Mouse (Mus musculus) liver, embryonic 14.5 days (tissue): Measurements from ENCODE around the gene Dync2h1. TPM values are rescaled to one million over a fixed set of nuclear protein-coding genes. Genes with fewer than 3 reads are reported as not detected.
A peak's percentile ranks its signal among the peaks of the same experiment; 100 is the strongest.

Source experiments
- ATAC-seq: fragments of 200-750 bp; cut with Nextera tagmentation; 2 replicates; pipeline ENCODE4 v1.8.0; 2017; ENCODE audit warnings: moderate number of reproducible peaks, mild to moderate bottlenecking, moderate library complexity; ENCODE audit not compliant: insufficient read depth
- DNase-seq, 3 experiments: peaks; one replicate each; pipeline ENCODE4 v3.0.0-alpha.2; 2012 to 2013; ENCODE audit warnings: low read depth in 3 of 3, low spot score in 3 of 3
- H3K27ac ChIP-seq: fragments of 300-500 bp; sonication (generic); 2 replicates; pipeline ENCODE4 v1.5.1; 2014; ENCODE audit warnings: moderate library complexity, mild to moderate bottlenecking, control low read depth, inconsistent platforms
- H3K27me3 ChIP-seq: fragments of 300-500 bp; sonication (generic); 2 replicates; pipeline ENCODE4 v1.6.1; 2014; ENCODE audit warnings: mild to moderate bottlenecking, low read length, moderate library complexity; ENCODE audit not compliant: control insufficient read depth, insufficient read depth
- H3K36me3 ChIP-seq: fragments of 300-500 bp; sonication (generic); replicated peaks from 2 replicates; pipeline ENCODE4 v1.6.1; 2014; ENCODE audit warnings: low read depth; ENCODE audit not compliant: control insufficient read depth, insufficient read depth
- H3K4me1 ChIP-seq, 2 experiments: fragments of 200-500 bp in 1 of 2; fragments of 300-500 bp in 1 of 2; sonication (generic) in 1 of 2; replicated peaks; 2 replicates each; pipeline ENCODE4 v1.6.1; 2012 to 2014; ENCODE audit warnings: antibody characterized with exemption in 1 of 2, inconsistent platforms in 1 of 2, low read length in 1 of 2; ENCODE audit not compliant: control insufficient read depth in 2 of 2, insufficient read depth in 2 of 2
- H3K4me2 ChIP-seq: fragments of 300-500 bp; sonication (generic); 2 replicates; pipeline ENCODE4 v1.6.1; 2014; ENCODE audit warnings: low read depth, mild to moderate bottlenecking, control low read depth, moderate library complexity
- H3K4me3 ChIP-seq, 2 experiments: fragments of 200-500 bp in 1 of 2; fragments of 300-500 bp in 1 of 2; sonication (generic) in 1 of 2; 2 replicates each; pipeline ENCODE4 v1.5.1; 2012 to 2014; ENCODE audit warnings: low read depth in 2 of 2, low read length in 2 of 2, mild to moderate bottlenecking in 2 of 2, control low read depth in 1 of 2, inconsistent platforms in 1 of 2, moderate library complexity in 1 of 2; ENCODE audit not compliant: insufficient read depth in 1 of 2
- H3K9ac ChIP-seq: fragments of 300-500 bp; sonication (generic); replicated peaks from 2 replicates; pipeline ENCODE4 v1.6.1; 2014; ENCODE audit warnings: mild to moderate bottlenecking, control low read depth, moderate library complexity
- H3K9me3 ChIP-seq: fragments of 300-500 bp; sonication (generic); 2 replicates; pipeline ENCODE4 v1.6.1; 2016; ENCODE audit warnings: low read length, mixed read lengths; ENCODE audit not compliant: control insufficient read depth
- CTCF ChIP-seq: IDR thresholded peaks from 2 replicates; pipeline ENCODE4 v1.5.1; 2016; ENCODE audit warnings: antibody characterized with exemption, low read depth, control low read depth
- EP300 ChIP-seq: IDR thresholded peaks from 2 replicates; pipeline ENCODE4 v1.6.1; 2016; ENCODE audit warnings: antibody characterized with exemption, low read depth
- WGBS: fragments of 180-500 bp; shearing (Covaris S2); extraction: QIAGEN DNeasy Blood & Tissue Kit; methylation state at CpG from one replicate; pipeline ENCODE4 v1.1.7; 2014; ENCODE audit not compliant: insufficient replicate concordance; 5-methylcytosine and 5-hydroxymethylcytosine counted together
- polyA plus RNA-seq, 2 experiments: library from polyadenylated mRNA; depleted of rRNA in 1 of 2; stranded (reverse) in 1 of 2; unstranded in 1 of 2; fragments of >200 nt; fragmentation: Nextera tagmentation in 1 of 2; extraction: Ambion mirVana in 1 of 2; gene quantifications; 2 replicates each; pipeline versions ENCODE4 v1.2.1 to v1.2.3; 2012 to 2014

Dync2h1 gene
- polyA plus RNA-seq, 2 experiments, result 0.46 to 1.8 TPM

DNA sequence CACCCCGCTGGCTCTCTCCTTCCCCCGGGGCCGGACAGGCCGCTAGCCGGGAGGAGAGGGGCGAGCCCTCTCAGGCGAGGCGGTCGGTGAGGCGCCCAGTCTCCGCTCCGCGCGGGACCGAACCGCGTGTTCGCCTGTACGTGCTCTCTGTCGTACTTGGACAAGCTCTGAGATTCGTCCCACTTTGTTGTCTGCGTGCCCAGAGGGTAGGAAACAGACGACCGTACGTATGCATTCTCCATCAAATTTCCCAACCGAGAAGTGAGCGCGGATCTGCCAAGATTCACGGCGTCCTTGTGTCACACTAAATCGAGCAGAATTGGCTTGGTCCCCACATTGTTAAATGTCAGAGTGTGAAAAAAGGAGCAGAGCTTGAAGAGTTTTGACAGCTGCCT, 648 bp upstream of the Dync2h1 start:
- H3K4me3 ChIP-seq, result peak overlapping the region; percentile 82 to 94
- peak overlapping the region; percentile 77 for H3K4me2 ChIP-seq
- H3K27me3 ChIP-seq, result no peaks in the 10 kb centered on the region
- TF ChIP-seq CTCF, result no peak
- no peak for TF ChIP-seq EP300
- no peaks in the 10 kb centered on the region for H3K9me3 ChIP-seq
- H3K27ac ChIP-seq, result peak overlapping the region; percentile 75
- H3K9ac ChIP-seq, result peak overlapping the region; percentile 87
- DNase-seq, result no peak
- peaks cover 0 to 4% of the 10 kb centered on the region in 2 experiments; a peak in 3 of 4 replicates for H3K4me1 ChIP-seq
- under 1% methylated on average over 25 of the region's 31 CpGs for WGBS
- H3K36me3 ChIP-seq, result peaks cover 1% of the 10 kb centered on the region
- peak; percentile 80 for ATAC-seq

- Histone ChIP-seq H3K4me3 (peak overlapping the region; percentile 46 to 59), H3K36me3 (no peaks in the 10 kb centered on the region; the same call in 1 of the 2 replicates), H3K27me3 (no peaks in the 10 kb centered on the region), H3K9ac (peak overlapping the region; percentile 43), H3K4me1 (peaks cover 0 to 3% of the 10 kb centered on the region in 2 experiments; a peak in 1 of 4 replicates), H3K9me3 (no peaks in the 10 kb centered on the region), H3K27ac (no peak overlapping the region), H3K4me2 (peak overlapping the region; percentile 68)
- ATAC-seq, result peak; percentile 97
- DNase-seq, result peak; percentile 59 to 67 (median 64)
- TF ChIP-seq EP300 (no peak), CTCF (no peak)
- WGBS, result 12% methylated on average over 41 of the region's 41 CpGs
Measured at GRCm38 (mm10) chr9:7176618-7177610, 7.3 kb downstream of the Dync2h1 start.

- no peak overlapping the region for H3K4me2 ChIP-seq
- H3K9me3 ChIP-seq, result no peaks in the 10 kb centered on the region
- no peaks in the 10 kb centered on the region for H3K27me3 ChIP-seq
- no peak overlapping the region for H3K4me3 ChIP-seq
- TF ChIP-seq CTCF, result no peak
- TF ChIP-seq EP300, result no peak
- no peak overlapping the region for H3K27ac ChIP-seq
- peaks cover 0 to 3% of the 10 kb centered on the region in 2 experiments; a peak in 1 of 4 replicates for H3K4me1 ChIP-seq
- no peak overlapping the region for H3K9ac ChIP-seq
- H3K36me3 ChIP-seq, result no peaks in the 10 kb centered on the region
- 66% methylated on average over 1 of the region's 1 CpGs for WGBS
- ATAC-seq, result no peak
- DNase-seq, result no peak
Measured at GRCm38 (mm10) chr9:7173756-7174155, 10.5 kb downstream of the Dync2h1 start.

DNA sequence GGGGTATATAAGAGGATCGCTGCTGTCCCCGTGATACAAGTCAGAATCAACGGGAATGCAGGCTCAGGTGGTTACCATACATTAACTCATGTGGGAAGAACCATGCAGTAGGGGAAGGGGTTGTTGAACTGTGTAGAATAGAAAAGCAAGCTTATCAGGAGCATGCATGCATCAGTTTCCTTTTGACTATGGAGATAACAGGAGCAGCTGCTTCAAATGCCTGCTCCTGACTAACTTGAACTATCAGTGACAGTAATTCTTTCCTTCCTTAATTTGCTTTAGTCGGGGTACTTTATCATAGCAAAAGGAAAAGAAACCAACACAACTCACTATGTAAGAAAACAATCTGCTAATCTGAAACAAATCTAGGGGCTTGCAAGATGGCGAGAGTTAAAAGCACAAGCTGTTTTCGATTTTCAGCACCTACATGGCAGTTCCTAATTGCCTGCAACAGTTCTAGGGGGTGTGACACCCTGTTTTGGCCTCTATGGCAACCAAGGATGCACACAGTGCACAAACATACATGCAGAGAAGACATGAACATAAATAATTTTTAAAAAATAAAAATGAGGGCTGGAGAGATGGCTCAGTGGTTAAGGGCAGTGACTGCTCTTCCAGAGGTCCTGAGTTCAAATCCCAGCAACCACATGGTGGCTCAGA, 16.8 kb downstream of the Dync2h1 start:
- TF ChIP-seq CTCF, result no peak
- peak; percentile 51 for TF ChIP-seq EP300
- DNase-seq, result no peak
- 22% methylated on average over 6 of the region's 6 CpGs for WGBS
- Histone ChIP-seq H3K27me3 (no peaks in the 10 kb centered on the region), H3K9ac (no peak overlapping the region), H3K36me3 (no peaks in the 10 kb centered on the region), H3K4me3 (no peak overlapping the region), H3K4me2 (peak overlapping the region; percentile 26), H3K9me3 (no peaks in the 10 kb centered on the region), H3K27ac (no peak overlapping the region), H3K4me1 (peaks cover 5 to 6% of the 10 kb centered on the region in 2 experiments)
- peak; percentile 85 for ATAC-seq

GRCm38 (mm10) chr9:7160688-7161087, 23.6 kb downstream of the Dync2h1 start:
- DNase-seq (no peak), ATAC-seq (no peak)
- H3K36me3 ChIP-seq, result no peaks in the 10 kb centered on the region
- no peak overlapping the region for H3K9ac ChIP-seq
- H3K4me3 ChIP-seq, result no peak overlapping the region
- H3K4me2 ChIP-seq, result no peak overlapping the region
- no peaks in the 10 kb centered on the region for H3K9me3 ChIP-seq
- H3K27ac ChIP-seq, result no peak overlapping the region
- no peaks in the 10 kb centered on the region for H3K27me3 ChIP-seq
- WGBS, result 86% methylated on average over 5 of the region's 5 CpGs
- TF ChIP-seq EP300, result no peak
- no peak for TF ChIP-seq CTCF
- no peaks in the 10 kb centered on the region for H3K4me1 ChIP-seq
